Mouse (Mus musculus) embryonic facial prominence, embryonic 13.5 days (tissue): Measurements from ENCODE around the gene Itga6. TPM values are rescaled to one million over a fixed set of nuclear protein-coding genes. Genes with fewer than 3 reads are reported as not detected.

Source experiments
- ATAC-seq: fragments of 200-750 bp; cut with Nextera tagmentation; 2 replicates; pipeline ENCODE4 v1.8.0; 2017; ENCODE audit warnings: low read depth; ENCODE audit not compliant: insufficient number of reproducible peaks, insufficient read depth, low FRiP score, low TSS enrichment
- H3K27ac ChIP-seq: fragments of 300-500 bp; sonication (generic); 2 replicates; pipeline ENCODE4 v1.5.1; 2015; ENCODE audit warnings: moderate library complexity, mild to moderate bottlenecking, inconsistent platforms
- H3K27me3 ChIP-seq: fragments of 300-500 bp; sonication (generic); 2 replicates; pipeline ENCODE4 v1.6.1; 2015; ENCODE audit warnings: mild to moderate bottlenecking, inconsistent platforms
- H3K36me3 ChIP-seq: fragments of 300-500 bp; sonication (generic); 2 replicates; pipeline ENCODE4 v1.6.1; 2015; ENCODE audit warnings: mild to moderate bottlenecking, inconsistent platforms
- H3K4me1 ChIP-seq: fragments of 300-500 bp; sonication (generic); 2 replicates; pipeline ENCODE4 v1.6.1; 2015; ENCODE audit warnings: inconsistent platforms
- H3K4me2 ChIP-seq: fragments of 300-500 bp; sonication (generic); 2 replicates; pipeline ENCODE4 v1.6.1; 2015; ENCODE audit warnings: moderate library complexity, mild to moderate bottlenecking, inconsistent platforms
- H3K4me3 ChIP-seq: fragments of 300-500 bp; sonication (generic); 2 replicates; pipeline ENCODE4 v1.5.1; 2015; ENCODE audit warnings: mild to moderate bottlenecking, inconsistent platforms
- H3K9ac ChIP-seq: fragments of 300-500 bp; sonication (generic); 2 replicates; pipeline ENCODE4 v1.6.1; 2015; ENCODE audit warnings: mild to moderate bottlenecking, inconsistent platforms
- H3K9me3 ChIP-seq: fragments of 300-500 bp; sonication (generic); 2 replicates; pipeline ENCODE4 v1.6.1; 2016; ENCODE audit warnings: inconsistent platforms
- WGBS: fragments of 180-500 bp; shearing (Covaris S2); methylation state at CpG from one replicate; pipeline ENCODE4 v1.1.7; 2015; ENCODE audit warnings: mixed read lengths; 5-methylcytosine and 5-hydroxymethylcytosine counted together
- polyA plus RNA-seq: library from polyadenylated mRNA; unstranded; fragments of >200 nt; fragmentation: Nextera tagmentation; extraction: Ambion mirVana; gene quantifications from 2 replicates; pipeline ENCODE4 v1.2.1, GENCODE M21; 2015

The Itga6 gene
- polyA plus RNA-seq, 1 experiment from 2014 or later = 37.7 TPM

- Histone ChIP-seq H3K9ac (no peak overlapping the region), H3K4me1 (no peaks in the 10 kb centered on the region), H3K27ac (no peak overlapping the region), H3K4me3 (no peak overlapping the region), H3K9me3 (no peaks in the 10 kb centered on the region), H3K4me2 (no peak overlapping the region), H3K27me3 (no peaks in the 10 kb centered on the region), H3K36me3 (no peaks in the 10 kb centered on the region)
- ATAC-seq = no peak
- WGBS = 66% methylated on average over 3 of the region's 3 CpGs
These were observed 120.5 kb downstream of the Itga6 start for GRCm38 (mm10) chr2:71865935-71866334.

GRCm38 (mm10) chr2:71866565-71866964, 121.1 kb downstream of the Itga6 start:
- ATAC-seq = no peak
- WGBS = 42% methylated on average over 1 of the region's 1 CpGs
- Histone ChIP-seq H3K36me3 (no peaks in the 10 kb centered on the region), H3K9ac (no peak overlapping the region), H3K27ac (no peak overlapping the region), H3K4me3 (no peak overlapping the region), H3K4me2 (no peak overlapping the region), H3K4me1 (no peaks in the 10 kb centered on the region), H3K9me3 (no peaks in the 10 kb centered on the region), H3K27me3 (no peaks in the 10 kb centered on the region)

GRCm38 (mm10) chr2:71867019-71867418, 121.6 kb downstream of the Itga6 start:
- no peak overlapping the region for H3K9ac ChIP-seq
- H3K27ac ChIP-seq = no peak overlapping the region
- 69% methylated on average over 3 of the region's 3 CpGs for WGBS
- H3K9me3 ChIP-seq = no peaks in the 10 kb centered on the region
- ATAC-seq = no peak
- H3K4me3 ChIP-seq = no peak overlapping the region
- H3K27me3 ChIP-seq = no peaks in the 10 kb centered on the region
- H3K4me1 ChIP-seq = no peaks in the 10 kb centered on the region
- H3K4me2 ChIP-seq = no peak overlapping the region
- no peaks in the 10 kb centered on the region for H3K36me3 ChIP-seq

- Histone ChIP-seq H3K4me3 (no peak overlapping the region), H3K9me3 (no peaks in the 10 kb centered on the region), H3K4me2 (no peak overlapping the region), H3K36me3 (no peaks in the 10 kb centered on the region), H3K9ac (no peak overlapping the region), H3K27me3 (no peaks in the 10 kb centered on the region), H3K4me1 (0 out of 2 replicates have a peak, but pooled peaks cover 2% of the 10 kb centered on the region), H3K27ac (no peak overlapping the region)
- no peak for ATAC-seq
- WGBS = 20% methylated on average over 5 of the region's 5 CpGs
These were observed 122.1 kb downstream of the Itga6 start for GRCm38 (mm10) chr2:71867480-71867879.

GRCm38 (mm10) chr2:71868256-71868655, 122.8 kb downstream of the Itga6 start:
- Histone ChIP-seq H3K27me3 (no peaks in the 10 kb centered on the region), H3K9ac (no peak overlapping the region), H3K4me3 (no peak overlapping the region), H3K36me3 (no peaks in the 10 kb centered on the region), H3K27ac (no peak overlapping the region), H3K9me3 (no peaks in the 10 kb centered on the region), H3K4me1 (0 out of 2 replicates have a peak, but pooled peaks cover 5% of the 10 kb centered on the region), H3K4me2 (no peak overlapping the region)
- 94% methylated on average over 1 of the region's 1 CpGs for WGBS
- ATAC-seq = no peak

GRCm38 (mm10) chr2:71872141-71872540, 126.7 kb downstream of the Itga6 start:
- Histone ChIP-seq H3K4me2 (peak overlapping the region; percentile 86), H3K27me3 (no peaks in the 10 kb centered on the region), H3K36me3 (no peaks in the 10 kb centered on the region), H3K4me1 (peaks cover 14% of the 10 kb centered on the region; the same call in 1 of the 2 replicates), H3K27ac (peak overlapping the region; percentile 94; the same call in 1 of the 2 replicates), H3K4me3 (peak overlapping the region; percentile 82; the same call in 1 of the 2 replicates), H3K9ac (no peak overlapping the region), H3K9me3 (no peaks in the 10 kb centered on the region)
- ATAC-seq = no peak
- 80% methylated on average over 10 of the region's 10 CpGs for WGBS

GRCm38 (mm10) chr2:71872801-71873443, 127.5 kb downstream of the Itga6 start, which contains the start of gene Pdk1:
Gene Pdk1, plus strand, starts transcription at chr2:71873224.
- peak within 1 kb of the TSS; percentile 82 for H3K4me3 ChIP-seq
- H3K4me2 ChIP-seq = peak within 1 kb of the TSS; percentile 86
- under 1% methylated on average over 54 of the region's 55 CpGs for whole genome bisulfite sequencing

GRCm38 (mm10) chr2:71873474-71874322, 128.3 kb downstream of the Itga6 start:
- H3K9ac ChIP-seq = peak overlapping the region; percentile 91
- H3K4me3 ChIP-seq = peak overlapping the region; percentile 82
- H3K27ac ChIP-seq = peak overlapping the region; percentile 94
- no peaks in the 10 kb centered on the region for H3K36me3 ChIP-seq
- peaks cover 14% of the 10 kb centered on the region; the same call in 1 of the 2 replicates for H3K4me1 ChIP-seq
- peak overlapping the region; percentile 86 for H3K4me2 ChIP-seq
- H3K9me3 ChIP-seq = no peaks in the 10 kb centered on the region
- 4% methylated on average over 51 of the region's 51 CpGs for WGBS
- 0 out of 2 replicates have a peak, but pooled peaks have one; percentile 9 for ATAC-seq
- no peaks in the 10 kb centered on the region for H3K27me3 ChIP-seq

More at GRCm38 (mm10) chr2:71872801-71873443, 127.5 kb downstream of the Itga6 start, which contains the start of gene Pdk1:
- peak within 1 kb of the TSS; percentile 91 for H3K9ac ChIP-seq
- H3K27ac ChIP-seq = peak within 1 kb of the TSS; percentile 94
- H3K4me1 ChIP-seq = peaks cover 14% of the 10 kb centered on the region; the same call in 1 of the 2 replicates
- ATAC-seq = peak; percentile 96
- no peaks in the 10 kb centered on the region for H3K27me3 ChIP-seq
- H3K36me3 ChIP-seq = no peaks in the 10 kb centered on the region
- no peaks in the 10 kb centered on the region for H3K9me3 ChIP-seq

- Histone ChIP-seq H3K4me3 (peak overlapping the region; percentile 82), H3K9me3 (no peaks in the 10 kb centered on the region), H3K36me3 (no peaks in the 10 kb centered on the region), H3K27ac (no peak overlapping the region), H3K4me2 (peak overlapping the region; percentile 86), H3K9ac (no peak overlapping the region), H3K4me1 (peaks cover 14% of the 10 kb centered on the region; the same call in 1 of the 2 replicates), H3K27me3 (no peaks in the 10 kb centered on the region)
- no peak for ATAC-seq
- WGBS = 77% methylated on average over 2 of the region's 2 CpGs
These were observed 129.0 kb downstream of the Itga6 start for GRCm38 (mm10) chr2:71874422-71874821.

- Histone ChIP-seq H3K27ac (no peak overlapping the region), H3K4me1 (peaks cover 14% of the 10 kb centered on the region; the same call in 1 of the 2 replicates), H3K9me3 (no peaks in the 10 kb centered on the region), H3K27me3 (no peaks in the 10 kb centered on the region), H3K9ac (no peak overlapping the region), H3K36me3 (no peaks in the 10 kb centered on the region), H3K4me3 (no peak overlapping the region), H3K4me2 (peak overlapping the region; percentile 86; the same call in 1 of the 2 replicates)
- ATAC-seq = no peak
- WGBS = 58% methylated on average over 2 of the region's 2 CpGs
These were observed 129.4 kb downstream of the Itga6 start for GRCm38 (mm10) chr2:71874836-71875235.

- Histone ChIP-seq H3K9ac (no peak overlapping the region), H3K9me3 (no peaks in the 10 kb centered on the region), H3K4me1 (peaks cover 9% of the 10 kb centered on the region; the same call in 1 of the 2 replicates), H3K36me3 (peaks cover 24% of the 10 kb centered on the region), H3K4me3 (no peak overlapping the region), H3K27ac (no peak overlapping the region), H3K27me3 (no peaks in the 10 kb centered on the region), H3K4me2 (no peak overlapping the region)
- 91% methylated on average over 4 of the region's 4 CpGs for WGBS
- no peak for ATAC-seq
These were observed 132.4 kb downstream of the Itga6 start for GRCm38 (mm10) chr2:71877865-71878264.
